Mouse (Mus musculus) gastrocnemius, postnatal 25 days (tissue): ENCODE results near the gene Ppp1r12a. TPM values are rescaled to one million over a fixed set of nuclear protein-coding genes. Genes with fewer than 3 reads are reported as not detected.

Source experiments
- DNase-seq: peaks from one replicate; pipeline ENCODE4 v3.0.0; 2022
- total RNA-seq, 2 experiments: library from RNA; stranded (reverse); gene quantifications; 1 replicate in 1 of 2; 2 replicates in 1 of 2; pipeline ENCODE4 v1.2.3; 2021

The Ppp1r12a gene
- total RNA-seq, 2 experiments from 2014 or later = 23.6 to 25.2 TPM

DNA sequence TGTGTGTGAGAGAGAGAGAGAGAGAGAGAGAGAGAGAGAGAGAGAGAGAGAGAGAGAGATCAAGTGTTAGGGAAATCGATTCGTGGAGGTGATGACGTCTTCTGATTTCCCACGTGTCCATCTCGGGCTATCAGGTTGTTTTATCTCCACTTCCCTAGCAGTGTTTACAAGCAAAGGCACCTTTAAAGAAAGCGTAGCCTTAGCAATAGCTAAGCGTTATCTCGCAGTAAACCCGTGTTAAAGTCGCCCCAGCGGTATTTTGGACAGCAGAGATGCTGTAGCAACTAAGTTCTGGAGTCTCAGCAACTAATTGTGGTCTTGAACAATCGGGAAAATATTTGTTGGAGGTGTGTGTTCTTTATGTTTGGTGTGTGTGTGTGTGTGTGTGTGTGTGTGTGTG lies 171.6 kb downstream of the Ppp1r12a start:
- DNase-seq = no peak

Other genes with a start within 250 kb of the Ppp1r12a start
- 1 to 10 TPM in 1 of 2 experiments, under 1 TPM in 1; 0.51 to 1.3 TPM for gene Pawr, start 169.9 kb downstream of the Ppp1r12a start, total RNA-seq